Mouse (Mus musculus) spleen, postnatal 36 days (tissue): ENCODE results near the gene Tmem30b.
"Not testable (repeated sequence)": the region's sequence is repeated elsewhere in the genome, so short reads cannot be mapped to it uniquely, and the experiment has no call there.

Experiments
- DNase-seq, 2 experiments: peaks; one replicate each; pipeline ENCODE4 v3.0.0; 2022; ENCODE audit warnings: low spot score in 2 of 2, mixed read lengths in 1 of 2

Tmem30b gene

DNA sequence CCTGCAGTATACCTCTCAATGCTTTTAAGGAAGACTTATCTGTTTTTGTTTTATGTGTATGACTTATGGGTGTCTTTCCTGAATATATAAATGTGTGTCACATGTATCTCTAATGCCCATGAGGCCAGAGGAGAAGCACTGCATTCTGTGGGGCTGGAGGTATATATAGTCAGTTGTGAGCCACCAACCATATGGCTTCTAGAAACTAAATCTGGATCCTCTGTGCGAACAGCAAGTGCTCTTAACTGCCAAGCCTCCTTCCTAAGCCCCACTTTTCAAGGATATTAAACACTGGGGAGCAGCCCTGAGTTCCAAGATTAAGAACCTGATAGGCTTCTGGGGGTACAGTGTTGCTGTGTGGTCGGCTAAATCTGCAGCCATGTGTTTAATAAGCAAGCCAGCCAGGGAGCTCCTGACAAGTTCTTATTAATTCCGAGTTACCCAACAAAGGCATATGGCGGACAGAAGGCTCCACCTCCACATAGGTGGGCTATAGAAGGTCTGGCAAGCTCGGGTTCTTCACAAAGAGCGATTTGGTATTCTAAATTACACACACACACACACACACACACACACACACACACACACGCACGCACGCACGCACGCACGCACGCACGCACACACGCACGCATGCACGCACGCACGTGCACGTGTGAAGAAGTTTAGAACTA, 12.5 kb upstream of the Tmem30b start:
- DNase-seq, result no peak

DNA sequence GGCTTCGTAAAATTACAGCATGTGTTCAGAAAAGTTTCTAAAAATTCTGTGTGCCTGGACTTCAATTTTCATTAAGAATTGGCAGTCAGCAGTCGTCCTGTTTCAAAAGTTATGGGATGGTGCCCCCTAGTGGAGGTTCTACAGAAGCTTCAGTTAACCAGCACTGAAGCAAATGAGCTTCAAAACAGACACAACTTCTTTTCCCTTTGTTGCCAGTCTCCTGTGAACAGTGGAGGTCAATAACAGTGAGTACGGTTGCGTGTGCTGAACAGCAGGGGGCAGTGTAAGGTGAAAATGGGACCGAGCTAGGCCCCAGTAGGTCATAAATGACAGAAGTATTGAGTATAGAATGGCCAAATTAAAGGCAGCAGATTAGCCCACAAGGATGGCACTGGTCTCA, 8.0 kb upstream of the Tmem30b start:
- DNase-seq, result peak; percentile 19 to 48

DNA sequence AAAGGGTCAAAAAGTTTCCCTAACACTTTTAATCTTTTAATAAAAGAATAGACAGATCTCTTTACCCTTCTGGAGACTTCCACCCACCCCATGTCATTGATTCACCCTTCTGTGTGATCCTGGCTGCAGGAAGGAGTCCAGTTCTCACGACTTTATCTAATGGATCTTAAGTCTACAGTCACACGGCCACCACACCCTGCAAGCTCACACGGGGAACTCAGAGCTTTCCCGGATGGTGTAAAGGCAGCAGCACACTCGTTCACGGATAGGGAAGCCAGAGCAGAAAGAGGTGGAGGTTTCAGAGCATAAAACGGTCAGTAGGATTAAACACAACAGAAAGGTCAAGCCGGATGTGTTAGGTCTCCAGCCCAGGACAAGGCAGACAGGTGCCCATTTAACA, 2.1 kb upstream of the Tmem30b start:
- DNase-seq, result no peak

DNA sequence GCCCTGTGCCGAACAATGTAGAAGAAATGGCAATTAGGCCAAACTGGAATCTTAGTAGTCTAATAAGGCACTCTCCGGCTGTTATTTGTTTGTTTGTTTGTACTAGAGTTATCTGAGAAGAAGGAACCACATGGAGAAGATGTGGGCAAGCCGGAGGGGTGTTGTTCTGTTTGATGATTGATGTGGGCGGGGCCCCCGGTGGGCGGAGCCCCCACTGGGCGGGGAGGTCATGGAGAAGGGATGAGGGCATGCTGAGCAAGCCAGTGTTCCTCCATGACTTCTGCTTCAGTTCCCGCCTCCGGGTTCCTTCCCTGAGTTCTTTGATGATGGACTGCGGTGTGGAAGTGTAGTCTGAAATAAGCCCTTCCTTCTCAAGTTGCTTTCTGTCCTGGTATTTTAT, 1.5 kb upstream of the Tmem30b start:
- DNase-seq, result no peak

DNA sequence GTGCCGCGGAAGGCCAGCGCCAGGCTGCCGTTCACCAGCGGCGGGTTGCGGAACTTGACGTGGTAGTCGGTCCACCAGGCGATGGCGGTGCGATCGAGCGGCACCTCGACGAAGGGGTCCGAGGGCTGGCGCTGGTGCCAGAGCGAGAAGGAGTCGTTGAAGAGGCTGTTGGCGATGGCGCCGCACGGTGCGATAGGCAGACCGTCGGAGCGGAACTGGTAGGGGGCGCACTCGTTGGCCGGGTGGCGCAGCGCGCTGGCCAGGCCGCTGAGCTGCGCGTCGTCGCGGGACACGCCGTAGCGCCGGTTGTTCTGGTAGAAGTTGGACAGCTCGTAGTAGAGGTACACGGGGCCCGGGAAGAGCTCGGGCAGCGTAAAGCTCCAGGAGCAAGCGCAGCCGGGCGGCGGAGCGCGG, 513 bp downstream of the Tmem30b start:
- DNase-seq, result no peak

DNA sequence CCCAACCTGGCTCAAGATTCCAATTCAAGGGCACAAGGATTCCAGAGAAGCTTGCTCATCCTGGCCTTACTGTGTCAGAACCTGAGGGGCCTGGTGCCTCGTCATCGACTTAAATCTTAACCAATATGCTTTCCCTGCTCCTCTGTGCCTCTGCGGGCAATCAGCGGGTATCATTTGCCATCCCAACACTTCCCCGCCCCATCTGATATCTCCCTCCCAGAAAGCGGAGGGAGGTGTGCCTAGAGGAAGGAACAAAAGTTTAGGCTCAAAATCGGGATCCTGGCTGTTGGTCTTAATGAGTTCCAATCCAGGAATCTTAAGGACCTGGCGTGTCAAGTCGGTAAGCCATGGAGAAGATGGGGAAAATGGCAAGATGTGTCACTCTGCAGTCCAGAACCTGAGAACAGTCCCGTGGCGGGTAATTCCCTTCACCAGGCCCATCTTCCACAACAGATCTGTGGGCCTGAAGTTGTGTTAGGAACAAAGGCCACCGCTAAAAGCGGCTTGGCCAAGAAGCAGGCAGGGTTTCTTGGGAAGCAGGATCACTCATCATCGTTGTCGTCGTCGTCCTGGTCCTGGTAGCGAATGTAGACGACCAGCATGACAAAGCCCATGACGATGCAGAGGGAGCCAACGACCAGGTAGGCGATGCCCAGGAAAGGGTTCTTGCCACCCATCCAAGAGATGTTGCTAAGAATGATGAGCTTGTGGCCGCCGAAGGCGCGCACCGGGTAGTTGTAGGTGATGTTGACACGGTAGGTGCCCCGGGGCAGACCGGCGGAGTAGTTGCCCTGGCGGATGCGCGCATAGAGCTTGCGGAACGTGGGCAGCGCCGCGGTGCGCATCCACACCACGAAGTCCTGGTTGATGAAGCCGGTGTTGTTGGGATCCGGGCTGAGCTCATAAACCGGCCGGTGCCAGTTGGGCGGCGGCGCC, 1.2 kb downstream of the Tmem30b start:
- DNase-seq, result no peak

DNA sequence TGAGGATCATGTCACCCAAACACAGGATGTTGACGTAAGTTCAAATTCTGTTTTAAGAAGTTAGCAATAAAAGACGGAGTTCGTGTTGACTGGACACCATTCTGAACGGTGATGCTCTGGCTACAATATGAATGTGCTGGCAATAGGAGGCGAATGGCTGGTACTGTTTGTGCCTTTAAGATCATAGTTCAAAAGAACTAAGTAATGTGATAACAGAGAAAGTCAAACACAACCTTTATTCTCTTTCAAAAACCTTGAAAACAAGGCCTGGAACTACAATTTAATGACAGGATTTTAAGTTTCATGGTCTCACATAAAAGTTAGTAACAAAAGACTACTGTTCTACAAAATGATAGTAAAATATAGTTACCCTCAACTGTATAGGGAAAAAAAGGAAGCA, 3.0 kb downstream of the Tmem30b start:
- DNase-seq, result no peak

DNA sequence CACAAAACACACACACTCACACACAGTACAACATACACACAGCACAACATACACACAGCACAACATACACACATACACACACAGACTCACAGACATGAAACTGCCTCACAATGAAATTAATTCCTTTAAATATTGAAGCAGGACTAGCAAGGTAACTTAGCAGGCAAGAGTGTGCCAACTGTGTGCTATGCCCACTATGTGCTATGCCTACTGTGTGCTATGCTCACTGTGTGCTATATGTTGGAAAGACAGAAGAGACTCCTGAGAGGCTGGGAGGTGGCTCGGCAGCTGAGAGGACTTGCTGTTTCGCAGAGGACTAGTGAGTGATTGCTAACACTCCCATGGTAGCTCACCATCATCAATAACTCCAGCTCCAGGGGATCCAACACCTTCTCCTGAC, 5.8 kb downstream of the Tmem30b start:
- no peak for DNase-seq

DNA sequence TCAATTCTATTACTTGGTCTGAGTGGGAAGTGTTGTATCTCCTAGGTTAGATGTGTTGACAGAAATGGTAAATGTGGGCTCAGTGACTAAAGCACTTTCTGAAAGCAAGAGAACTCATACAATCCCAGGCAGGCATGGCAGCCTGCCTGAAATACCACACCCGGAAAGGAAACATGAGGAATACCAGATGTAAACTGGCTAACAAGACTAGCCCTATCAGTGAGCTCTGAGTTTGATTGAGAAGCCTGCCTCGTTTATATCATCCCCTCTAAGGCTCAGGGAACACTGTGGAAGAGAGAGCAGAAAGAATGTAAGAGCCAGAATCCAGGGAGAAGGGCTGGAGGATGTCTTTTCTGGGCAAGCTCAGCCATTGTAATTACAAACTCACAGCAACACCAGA, 7.0 kb downstream of the Tmem30b start:
- DNase-seq, result no peak

DNA sequence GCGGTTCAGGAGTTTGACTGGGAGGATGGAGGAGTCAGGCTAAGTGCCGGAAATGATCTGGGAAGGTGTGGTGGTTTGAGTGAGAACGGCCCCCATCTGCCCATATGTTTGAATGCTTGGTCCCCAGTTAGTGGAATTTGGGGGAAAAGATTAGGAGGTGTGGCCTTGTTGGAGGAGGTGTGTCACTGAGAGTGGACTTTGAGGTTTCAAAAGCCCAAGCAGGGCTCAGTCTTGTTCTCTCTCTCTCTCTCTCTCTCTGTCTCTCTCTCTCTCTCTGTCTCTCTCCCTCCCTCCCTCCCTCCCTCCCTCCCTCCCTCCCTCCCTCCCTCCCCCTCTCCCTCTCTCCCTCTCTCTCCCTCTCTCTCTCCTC, 8.1 kb downstream of the Tmem30b start:
- not testable (repeated sequence) for DNase-seq

DNA sequence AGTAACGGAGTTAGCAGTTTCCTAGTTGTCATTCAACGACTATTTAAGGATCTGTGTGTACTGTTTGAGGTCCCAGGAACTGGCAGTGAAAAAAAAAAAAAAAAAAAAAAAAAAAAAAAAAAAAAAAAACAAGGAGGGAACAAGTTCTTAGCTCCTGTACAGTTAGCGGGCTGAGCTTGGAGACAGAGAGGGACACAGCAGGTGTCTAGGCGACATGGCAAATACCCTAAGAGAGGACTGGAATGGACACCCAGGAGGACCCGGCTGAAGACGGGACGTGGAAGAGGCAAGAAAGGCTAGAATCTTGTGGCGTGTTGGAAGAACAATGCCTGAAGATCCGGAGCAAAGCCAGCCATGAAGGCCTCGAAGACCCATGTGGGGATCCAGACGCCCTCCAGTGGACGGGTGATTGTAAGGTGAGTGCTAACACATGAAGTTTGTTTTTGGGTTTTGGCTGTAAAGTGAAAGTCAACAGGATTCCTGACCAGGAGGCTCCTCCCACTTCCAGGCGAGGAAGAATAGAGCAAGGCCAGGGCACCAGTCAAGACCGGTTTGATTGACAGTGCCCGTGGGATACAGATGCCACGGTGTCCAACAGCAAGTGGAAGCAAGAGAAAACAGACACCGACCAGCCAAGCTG, 8.6 kb downstream of the Tmem30b start:
- no peak for DNase-seq

DNA sequence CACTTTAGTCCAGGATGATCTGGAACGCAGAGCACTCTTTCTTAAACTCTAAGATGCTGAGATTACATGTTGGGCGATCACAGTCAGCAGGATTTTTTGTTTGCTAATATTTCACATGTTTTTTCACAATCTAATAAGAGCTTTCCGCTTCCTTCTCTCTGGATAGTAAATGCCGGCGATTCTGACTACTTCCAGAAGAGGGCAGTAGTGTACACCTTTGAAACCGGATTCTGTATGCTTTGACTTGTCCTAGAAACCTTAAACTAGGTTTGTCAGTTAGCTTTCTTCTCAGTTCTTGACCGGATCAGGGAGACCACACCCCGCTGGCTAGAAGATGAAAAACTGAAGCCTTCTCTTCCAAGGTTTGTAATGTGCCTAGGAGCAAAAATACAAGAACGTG, 11.6 kb downstream of the Tmem30b start:
- DNase-seq, result peak in 1 of 2 experiments; percentile 8

DNA sequence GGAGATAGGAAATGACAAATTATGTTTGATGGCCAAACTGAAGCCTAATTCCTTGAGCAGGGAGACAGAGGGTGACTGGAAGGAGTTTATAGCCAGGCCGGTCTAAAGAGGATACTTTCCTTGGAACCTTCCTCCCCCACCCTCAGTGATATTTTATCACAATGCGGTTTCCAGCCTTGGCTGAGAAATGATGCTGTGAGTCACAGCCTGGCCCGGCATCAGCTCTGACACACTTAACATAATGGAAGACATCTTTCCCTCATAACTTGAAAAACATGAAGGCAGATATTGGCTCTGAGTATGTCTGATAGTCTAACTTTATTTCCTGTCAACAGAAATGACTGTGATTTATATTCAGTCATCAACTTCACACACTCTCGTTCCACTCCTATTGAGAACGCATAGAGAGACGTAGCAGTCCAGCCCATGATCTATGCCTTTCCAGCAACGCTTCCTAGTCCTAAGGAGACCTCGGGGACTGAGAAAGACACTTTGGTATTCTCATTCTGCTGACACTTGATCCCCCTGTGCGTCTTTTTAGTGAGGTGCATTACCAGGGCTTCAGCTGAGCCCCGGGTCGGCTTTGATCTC, 14.2 kb downstream of the Tmem30b start:
- no peak for DNase-seq

DNA sequence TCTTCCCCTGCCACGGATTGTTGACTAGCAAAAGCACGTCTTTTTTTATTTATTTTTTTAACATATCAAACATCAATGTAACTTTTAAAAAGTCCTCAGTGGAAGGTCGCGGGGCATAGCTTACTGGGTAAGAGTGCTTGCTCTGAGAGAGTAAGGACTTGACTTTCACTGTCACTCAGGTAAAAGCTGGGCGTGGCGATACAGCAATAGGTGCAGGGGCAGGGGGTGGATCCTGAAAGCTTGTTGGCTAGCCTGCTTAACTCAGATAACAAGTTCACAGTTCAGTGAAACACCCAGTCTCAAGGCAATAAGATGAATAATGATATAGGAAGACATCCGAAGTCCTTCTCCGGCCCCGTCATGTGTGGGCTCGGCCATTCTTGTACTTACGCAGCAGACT, 16.6 kb downstream of the Tmem30b start:
- no peak for DNase-seq

DNA sequence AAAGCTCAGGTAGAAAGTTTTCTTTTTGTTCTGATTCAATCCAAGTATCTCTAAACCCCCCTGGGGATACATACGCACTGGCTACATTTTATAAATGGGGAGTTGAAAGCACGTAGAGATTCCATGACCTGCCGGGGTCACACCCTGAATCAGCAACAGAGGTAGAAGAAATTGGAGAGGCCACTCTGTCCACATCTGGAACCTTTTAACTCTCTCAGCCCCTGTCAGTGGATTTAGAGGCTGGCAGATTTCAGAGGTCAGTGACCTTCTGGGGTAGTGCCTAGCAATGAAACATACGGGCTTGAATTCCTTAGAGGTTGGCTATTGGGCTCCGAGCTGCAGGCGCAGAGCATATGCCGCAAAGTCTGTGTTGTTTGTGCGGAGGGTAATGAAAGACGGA, 17.1 kb downstream of the Tmem30b start:
- DNase-seq, result no peak

DNA sequence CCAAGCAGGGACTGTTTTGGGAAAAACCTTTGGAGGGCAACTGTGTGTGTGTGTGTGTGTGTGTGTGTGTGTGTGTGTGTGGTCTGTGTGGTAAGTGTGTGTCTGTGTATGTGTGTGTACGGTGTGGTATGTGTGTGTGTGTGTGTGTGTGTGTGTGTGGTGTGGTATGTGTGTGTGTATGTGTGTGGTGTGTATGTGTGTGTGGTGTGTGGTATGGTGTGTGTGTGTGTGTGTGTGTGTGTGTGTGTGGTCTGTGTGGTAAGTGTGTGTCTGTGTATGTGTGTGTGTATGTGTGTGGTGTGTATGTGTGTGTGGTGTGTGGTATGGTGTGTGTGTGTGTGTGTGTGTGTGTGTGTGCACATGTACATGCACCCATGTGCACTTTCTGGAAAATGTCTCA, 18.1 kb downstream of the Tmem30b start:
- DNase-seq, result not testable (repeated sequence)

DNA sequence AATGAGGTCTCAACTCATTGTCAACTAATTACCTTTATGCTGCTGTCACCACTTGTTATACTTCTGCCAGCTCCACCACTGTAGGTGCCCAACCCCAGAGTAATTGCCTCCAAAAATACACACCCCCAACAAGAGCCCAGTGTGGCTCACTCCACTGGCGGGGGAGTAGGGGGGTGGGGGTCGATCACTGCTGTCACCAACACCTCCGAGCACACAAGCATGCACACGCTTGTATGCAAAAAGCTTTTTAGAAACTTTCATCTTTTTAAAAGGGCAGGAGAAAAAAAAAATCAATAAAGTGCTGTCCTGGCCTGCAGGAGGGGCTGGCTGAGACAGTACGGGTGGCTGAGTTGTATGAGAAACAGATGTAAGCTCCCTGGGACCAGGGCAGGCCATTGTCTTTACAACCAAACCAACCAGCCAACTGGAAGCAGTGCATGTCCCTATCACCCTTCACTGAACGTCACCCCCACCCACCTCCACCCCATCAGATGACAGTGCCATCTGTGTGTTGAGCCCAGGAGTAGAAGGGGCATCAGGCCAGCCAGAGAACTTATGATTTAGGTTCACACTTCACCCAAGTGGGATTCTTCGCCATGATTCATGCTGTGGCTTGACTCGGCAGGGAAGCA, 20.8 kb downstream of the Tmem30b start:
- DNase-seq, result no peak

DNA sequence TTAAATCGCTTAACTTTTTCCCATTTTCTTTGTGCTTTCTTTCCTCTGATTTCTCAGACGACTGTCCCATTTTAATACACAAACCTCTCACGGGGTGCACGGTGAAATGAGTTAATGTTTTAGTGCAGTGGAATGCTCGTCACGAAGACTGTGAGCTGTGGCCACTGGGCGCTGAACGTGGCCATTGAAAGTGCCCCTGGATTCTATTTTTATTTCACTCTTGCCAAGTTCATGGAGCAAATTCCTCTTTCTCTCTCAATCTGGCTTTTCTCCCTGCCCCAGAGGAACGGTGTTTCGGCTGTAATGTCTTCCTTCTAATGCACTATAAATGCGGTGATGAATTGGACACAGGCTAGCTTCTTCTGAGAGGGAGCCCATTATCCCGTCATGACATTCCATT, 23.1 kb downstream of the Tmem30b start:
- DNase-seq, result no peak

DNA sequence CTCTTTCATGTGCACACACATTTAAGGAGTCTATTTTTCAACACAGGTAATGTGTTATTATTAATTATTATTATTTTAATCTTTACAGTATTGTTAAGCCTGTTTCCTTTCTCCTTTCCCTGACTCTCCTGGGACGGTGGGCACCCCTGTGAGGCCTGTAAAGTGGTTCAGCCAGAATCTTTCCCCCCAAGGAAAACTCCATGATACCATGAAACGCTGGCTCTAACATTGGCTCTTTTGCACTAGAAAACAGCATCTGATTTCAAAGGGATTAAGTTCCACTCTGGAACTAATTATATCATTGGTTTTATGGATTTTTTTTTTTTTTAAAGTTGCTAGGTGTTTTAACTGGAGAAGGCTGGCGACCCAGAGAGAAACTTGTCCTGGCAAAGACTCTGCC, 24.2 kb downstream of the Tmem30b start:
- no peak for DNase-seq

DNA sequence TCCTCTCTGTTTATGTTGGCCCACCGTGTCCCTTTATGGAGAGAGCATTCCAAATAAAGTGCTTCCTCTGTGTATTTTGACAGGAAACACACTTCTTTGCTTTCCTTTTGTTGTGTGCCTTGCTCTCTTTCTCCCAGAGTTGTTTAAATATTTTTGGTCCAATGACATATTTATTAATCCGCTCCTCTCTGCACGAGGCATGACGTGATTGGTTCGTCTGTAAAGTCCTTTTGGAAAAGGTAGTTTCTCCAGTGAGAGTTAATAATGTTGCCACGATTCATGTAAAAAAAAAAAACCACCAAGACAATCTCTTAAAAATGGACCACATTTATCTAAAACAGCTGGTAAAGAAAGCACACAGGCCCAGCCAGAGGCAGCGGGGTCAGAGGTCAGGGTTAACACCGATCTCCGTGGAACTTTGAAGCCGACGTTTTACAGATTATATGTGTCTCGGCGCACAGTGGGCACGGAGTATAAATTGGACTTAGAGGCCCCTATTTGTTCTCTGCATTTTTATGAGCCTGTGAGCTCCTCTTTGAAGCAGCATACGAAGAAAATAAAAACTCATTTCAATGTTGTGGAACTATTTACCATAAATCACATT, 24.9 kb downstream of the Tmem30b start:
- no peak for DNase-seq

DNA sequence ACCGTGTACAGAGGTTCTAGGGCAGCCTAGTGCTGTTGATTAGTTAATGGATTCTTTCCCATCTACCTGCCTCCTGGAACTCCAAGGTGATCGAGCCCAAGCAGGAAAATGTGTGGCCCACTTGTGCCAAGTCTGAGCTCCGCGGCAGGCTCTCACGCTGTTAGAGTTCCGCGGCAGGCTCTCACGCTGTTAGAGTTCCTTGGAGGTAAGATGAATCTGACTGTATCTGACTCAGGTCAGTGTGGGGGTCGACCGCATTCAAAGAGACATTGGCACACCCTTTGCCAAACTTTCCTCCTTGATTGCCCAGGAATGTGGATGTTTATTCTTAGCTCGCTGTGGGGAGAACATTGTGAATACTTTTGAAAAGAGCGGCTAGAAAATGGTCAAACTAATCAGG, 28.4 kb downstream of the Tmem30b start:
- DNase-seq, result no peak
